Mouse (Mus musculus): ENCODE measurements around the gene Shmt2.

DNA sequence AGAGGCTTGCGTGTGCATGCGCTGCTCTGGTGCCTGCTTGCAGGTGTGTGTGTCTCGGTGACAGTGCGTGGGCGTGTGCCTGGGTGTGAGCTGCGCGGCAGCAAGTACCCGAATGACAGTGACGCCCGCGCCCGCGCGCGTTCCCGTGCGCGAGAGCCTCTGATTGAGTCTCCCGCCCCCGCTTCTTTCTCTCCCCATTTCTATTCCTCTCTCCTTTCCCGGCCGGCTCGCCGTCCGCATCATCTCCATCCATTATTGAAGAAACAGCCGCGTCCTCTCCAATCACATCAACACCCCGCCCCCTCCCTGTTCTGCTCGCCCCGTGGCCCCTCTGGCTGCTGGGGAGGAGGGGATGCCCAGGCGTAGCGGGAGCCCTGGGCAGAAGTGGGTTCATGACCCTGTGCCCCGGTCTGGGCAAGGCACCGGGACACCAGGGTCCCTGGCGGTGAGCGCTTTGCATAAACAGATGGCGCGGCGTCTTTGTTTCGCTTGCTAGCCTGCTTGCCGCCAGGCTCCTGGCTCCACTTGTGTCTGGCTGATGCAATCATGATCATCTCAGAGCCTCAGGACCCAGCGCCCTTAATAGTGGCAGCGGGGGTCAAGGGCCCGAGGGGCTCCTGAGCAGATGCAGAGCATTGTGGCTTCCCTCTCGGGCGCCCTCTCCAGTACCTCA is 10.5 kb downstream of the Shmt2 start:
- no peak for TF ChIP-seq CTCF (IDR thresholded peaks at IDR 0.05; ENCODE audit: low read depth)
- no peak for TF ChIP-seq EP300 (optimal IDR thresholded peaks at IDR 0.05)

Data from stomach, postnatal 0 days (tissue).